Mouse (Mus musculus) olfactory bulb, adult 2 months (tissue): ENCODE measurements around the gene Hmga1b. TPM values are rescaled to one million over a fixed set of nuclear protein-coding genes. Genes with fewer than 3 reads are reported as not detected.
"Not testable (repeated sequence)": the region's sequence is repeated elsewhere in the genome, so short reads cannot be mapped to it uniquely, and the experiment has no call there.

Experiments
- H3K27ac ChIP-seq: fragments of 200-500 bp; 2 replicates; pipeline ENCODE4 v1.5.1; 2012; ENCODE audit warnings: low read depth, low read length; ENCODE audit not compliant: insufficient read depth
- H3K4me1 ChIP-seq: fragments of 200-500 bp; 2 replicates; pipeline ENCODE4 v1.6.1; 2012; ENCODE audit warnings: low read length; ENCODE audit not compliant: control insufficient read depth, insufficient read depth
- H3K4me3 ChIP-seq: fragments of 200-500 bp; 2 replicates; pipeline ENCODE4 v1.5.1; 2012; ENCODE audit warnings: mild to moderate bottlenecking, low read depth, low read length, moderate library complexity; ENCODE audit not compliant: insufficient read depth
- CTCF ChIP-seq: fragments of 200-500 bp; IDR thresholded peaks from 2 replicates; pipeline ENCODE4 v1.5.1; 2012; ENCODE audit warnings: low read depth, mild to moderate bottlenecking, low read length, moderate library complexity; ENCODE audit not compliant: insufficient read depth
- POLR2A ChIP-seq: fragments of 200-500 bp; IDR thresholded peaks from 2 replicates; pipeline ENCODE4 v1.6.1; 2012; ENCODE audit warnings: mild to moderate bottlenecking, low read depth, low read length, moderate library complexity; ENCODE audit not compliant: insufficient read depth
- WGBS: fragments of 180-500 bp; shearing (Covaris S2); methylation state at CpG from one replicate; pipeline ENCODE4 v1.1.7; 2018; 5-methylcytosine and 5-hydroxymethylcytosine counted together
- polyA plus RNA-seq: library from polyadenylated mRNA; stranded (reverse); fragments of >200 nt; gene quantifications from 2 replicates; pipeline ENCODE4 v1.2.4, GENCODE M21; 2012; ENCODE audit warnings: low replicate concordance; ENCODE audit not compliant: missing spikeins, insufficient read depth, insufficient read length

The Hmga1b gene
- polyA plus RNA-seq, 1 experiment = not detected

GRCm38 (mm10) chr11:120722067-120722630 lies 40.4 kb upstream of the Hmga1b start:
- Histone ChIP-seq H3K4me3 (peak overlapping the region; percentile 66), H3K27ac (no peak overlapping the region), H3K4me1 (peaks cover 27% of the 10 kb centered on the region)
- 20% methylated on average over 21 of the region's 21 CpGs for WGBS
- TF ChIP-seq CTCF (no peak), POLR2A (no peak)

DNA sequence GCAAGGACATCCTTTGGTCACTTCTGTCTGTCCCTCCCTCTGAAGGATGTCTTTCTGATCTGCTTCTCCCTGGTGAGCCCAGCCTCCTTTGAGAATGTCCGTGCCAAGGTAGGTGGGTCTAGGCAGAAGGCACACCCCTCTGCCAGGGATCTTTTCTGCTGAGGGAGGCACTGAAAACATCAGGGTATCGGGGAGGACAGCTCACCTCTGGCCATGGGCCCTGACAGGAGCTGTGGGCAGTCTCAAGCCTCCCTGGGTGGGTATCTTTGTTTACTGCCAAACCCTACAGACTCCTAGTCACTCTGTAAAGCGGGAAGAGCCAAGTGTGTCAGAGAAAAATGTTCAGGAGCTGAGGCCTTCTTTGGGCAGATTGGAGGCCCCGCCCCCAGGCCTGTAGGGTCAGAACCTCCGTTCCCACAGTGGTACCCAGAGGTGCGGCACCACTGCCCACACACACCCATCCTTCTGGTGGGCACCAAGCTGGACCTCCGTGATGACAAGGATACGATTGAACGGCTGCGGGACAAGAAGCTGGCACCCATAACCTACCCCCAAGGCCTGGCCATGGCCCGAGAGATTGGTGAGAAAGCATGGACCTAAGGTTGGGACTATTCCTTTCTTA lies 39.7 kb upstream of the Hmga1b start:
- Histone ChIP-seq H3K4me1 (peaks cover 29% of the 10 kb centered on the region), H3K4me3 (no peak overlapping the region), H3K27ac (no peak overlapping the region)
- TF ChIP-seq POLR2A (no peak), CTCF (no peak)
- 87% methylated on average over 11 of the region's 11 CpGs for WGBS

- H3K27ac ChIP-seq = no peak overlapping the region
- TF ChIP-seq CTCF (no peak), POLR2A (no peak)
- H3K4me1 ChIP-seq = peaks cover 29% of the 10 kb centered on the region
- no peak overlapping the region for H3K4me3 ChIP-seq
- 91% methylated on average over 7 of the region's 7 CpGs for WGBS
Observed at GRCm38 (mm10) chr11:120723509-120723908, 39.1 kb upstream of the Hmga1b start.

DNA sequence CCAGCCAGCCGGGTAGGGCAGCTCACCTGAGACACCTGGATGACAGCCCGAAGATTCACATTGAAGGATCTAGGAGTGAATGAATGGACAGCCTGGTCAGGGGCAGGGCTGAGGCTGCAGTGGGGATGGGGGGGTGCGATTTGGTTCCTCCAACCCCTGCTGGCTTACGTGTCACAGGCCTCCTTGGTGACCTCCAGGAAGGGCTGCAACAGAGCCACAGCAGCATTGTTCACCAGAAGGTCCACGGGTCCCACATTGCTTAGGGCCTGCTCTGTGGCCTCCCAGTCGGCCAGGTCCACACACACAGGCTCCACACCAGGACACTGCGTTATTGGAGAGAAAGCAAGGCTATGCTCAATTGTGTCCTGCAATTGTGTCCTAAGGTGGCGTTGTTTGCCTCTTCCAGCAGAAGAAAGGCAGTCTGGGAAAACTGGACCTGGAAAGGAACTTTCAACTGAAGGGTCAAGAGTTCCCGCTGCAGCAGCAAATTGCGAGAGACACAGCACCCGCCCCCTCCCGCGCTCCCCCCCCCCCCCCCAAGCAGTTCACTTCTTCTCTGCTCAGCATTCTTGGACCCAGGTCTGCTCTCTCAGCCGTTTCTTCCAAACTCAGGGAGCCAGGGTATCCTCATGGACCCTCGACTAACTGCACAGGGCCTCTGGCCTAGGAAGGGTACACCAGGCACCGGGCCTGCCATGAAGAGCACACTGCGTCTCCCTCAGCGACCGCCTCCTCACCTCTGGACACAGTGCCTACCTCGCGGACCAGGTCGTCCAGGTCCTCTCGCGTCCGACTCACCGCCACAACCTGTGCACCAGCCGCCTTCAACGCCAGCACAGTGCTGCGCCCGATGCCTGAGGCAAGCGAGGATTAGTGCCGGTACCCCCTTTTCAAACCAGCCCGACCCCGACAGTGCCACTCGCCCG lies 36.1 kb upstream of the Hmga1b start:
- peak overlapping the region; percentile 51 for H3K4me3 ChIP-seq
- peaks cover 23% of the 10 kb centered on the region for H3K4me1 ChIP-seq
- H3K27ac ChIP-seq = no peak overlapping the region
- WGBS = 23% methylated on average over 36 of the region's 36 CpGs
- TF ChIP-seq CTCF (no peak), POLR2A (no peak)

- Histone ChIP-seq H3K4me1 (peaks cover 17% of the 10 kb centered on the region), H3K27ac (no peak within 1 kb of the TSS), H3K4me3 (peak within 1 kb of the TSS; percentile 51)
- TF ChIP-seq CTCF (no peak), POLR2A (no peak)
- 3% methylated on average over 14 of the region's 14 CpGs for WGBS
Observed at GRCm38 (mm10) chr11:120727169-120727527, 35.4 kb upstream of the Hmga1b start, which contains the start of gene Dcxr. TSS of gene Dcxr (minus strand) at chr11:120727281.

DNA sequence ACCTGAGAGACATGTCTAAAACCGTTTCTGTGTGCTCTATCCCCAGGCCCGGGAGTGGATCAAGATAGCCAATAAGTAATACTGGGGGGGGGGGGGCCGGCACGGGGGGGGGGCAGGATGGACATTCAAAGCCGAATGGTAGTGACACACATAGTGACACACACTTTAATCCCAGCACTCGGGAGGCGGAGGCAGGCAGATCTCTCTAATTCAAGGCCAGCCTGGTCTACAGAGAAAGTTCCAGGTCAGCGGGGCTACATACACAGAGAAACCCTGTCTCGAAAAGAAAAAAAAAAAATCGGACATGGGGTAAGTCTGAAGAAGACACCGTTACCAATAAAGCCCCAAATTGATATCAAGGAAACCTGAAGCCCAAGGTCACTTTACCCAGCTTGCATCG lies 35.0 kb upstream of the Hmga1b start:
- no peak overlapping the region for H3K27ac ChIP-seq
- 57% methylated on average over 12 of the region's 12 CpGs for WGBS

DNA sequence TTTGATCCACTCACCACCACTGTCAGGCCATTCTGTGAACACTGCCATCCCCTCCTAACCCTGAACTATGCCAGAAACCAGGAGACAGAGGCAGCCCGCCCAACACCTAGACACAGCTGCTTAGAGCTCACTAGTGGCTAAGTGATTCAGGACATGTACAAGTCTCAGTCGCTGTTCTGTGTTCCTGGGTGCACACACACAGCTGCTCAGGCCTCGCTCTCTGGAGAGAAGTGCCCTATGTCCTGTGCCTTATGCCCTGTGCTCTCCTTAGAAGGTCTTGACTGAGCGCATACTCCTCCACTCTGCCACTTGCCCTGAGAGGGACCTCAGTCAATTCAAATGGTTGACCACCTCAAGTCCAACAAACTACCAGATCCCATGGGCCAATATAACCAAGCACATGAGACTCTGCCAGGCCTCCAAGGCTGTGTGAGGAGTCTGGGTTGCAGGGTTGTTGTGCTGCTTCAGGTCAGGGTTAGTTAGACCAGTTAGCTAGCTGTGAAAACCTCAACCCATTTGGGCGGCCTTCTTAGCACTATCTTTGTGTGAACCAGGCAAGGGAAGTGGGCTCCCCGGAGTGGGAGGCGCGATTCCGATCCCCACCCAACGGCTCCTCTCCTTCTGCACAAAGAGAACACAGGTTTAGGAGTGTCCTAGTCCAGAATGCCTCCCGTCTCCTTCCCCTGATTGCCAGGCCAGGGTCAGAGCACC lies 33.9 kb upstream of the Hmga1b start:
- Histone ChIP-seq H3K27ac (no peak overlapping the region), H3K4me3 (no peak overlapping the region), H3K4me1 (peaks cover 14% of the 10 kb centered on the region)
- WGBS = 83% methylated on average over 11 of the region's 11 CpGs
- TF ChIP-seq CTCF = no peak
- TF ChIP-seq POLR2A = no peak

More for the DNA sequence above, 35.0 kb upstream of the Hmga1b start:
- TF ChIP-seq POLR2A (no peak), CTCF (no peak)
- Histone ChIP-seq H3K4me1 (peaks cover 14% of the 10 kb centered on the region), H3K4me3 (no peak overlapping the region)

DNA sequence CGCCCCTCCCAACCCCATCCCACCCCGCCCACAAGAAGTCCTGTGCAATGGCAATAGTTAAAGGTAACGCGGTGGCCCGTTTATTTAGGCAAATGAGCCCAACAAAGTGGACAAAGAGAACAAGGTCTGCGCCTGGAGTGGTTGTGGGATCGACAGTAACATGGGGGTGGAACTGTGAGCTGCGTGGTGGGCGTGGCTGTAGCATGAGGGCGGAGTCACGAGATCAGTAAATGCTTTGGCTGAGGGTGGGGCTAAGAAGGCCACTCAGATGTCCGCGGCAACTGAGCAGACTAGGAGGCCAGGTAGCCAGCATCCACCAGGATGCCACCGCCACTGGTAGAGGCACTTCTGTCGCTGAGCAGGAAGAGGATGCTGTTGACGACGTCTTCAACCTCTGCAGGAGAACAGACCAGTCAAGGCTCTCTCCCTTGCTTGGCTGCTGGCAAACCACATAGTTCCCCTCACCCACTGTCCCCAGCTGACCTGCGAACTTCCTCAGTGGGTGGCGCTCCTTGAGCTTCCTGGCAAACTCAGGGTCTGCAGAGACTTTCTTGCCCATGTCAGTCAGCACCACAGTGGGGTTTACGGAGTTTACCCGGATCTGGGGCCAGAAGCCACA lies 33.1 kb upstream of the Hmga1b start:
- 9% methylated on average over 18 of the region's 21 CpGs for WGBS
- not testable (repeated sequence) for H3K4me3 ChIP-seq, H3K27ac ChIP-seq
- peaks cover 14% of the 10 kb centered on the region for H3K4me1 ChIP-seq
